Mouse (Mus musculus) frontal cortex, postnatal 14 days (tissue): ENCODE results near the gene Cryge.

ENCODE experiments used
- DNase-seq, 2 experiments: peaks; one replicate each; pipeline ENCODE4 v3.0.0; 2022; ENCODE audit warnings: low spot score in 2 of 2

The Cryge gene

DNA sequence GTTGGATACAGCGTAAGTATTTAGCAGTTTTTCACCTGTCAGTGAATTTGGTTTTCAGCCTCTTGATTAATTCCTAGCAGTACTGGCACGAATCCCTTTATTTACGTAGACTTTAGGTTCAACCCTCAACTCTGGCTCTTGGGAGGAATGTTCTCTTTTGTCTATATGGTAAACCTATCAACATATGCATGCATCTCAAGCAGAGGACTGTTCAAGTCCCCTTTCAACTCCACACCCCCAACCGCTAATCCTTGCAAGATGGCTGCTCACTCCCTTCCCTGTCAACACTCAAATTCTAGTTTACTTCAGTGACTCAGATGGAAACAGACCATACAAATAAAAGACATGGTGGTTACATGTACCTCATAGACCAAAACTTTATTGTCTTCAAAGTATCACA is 38.2 kb downstream of the Cryge start:
- no peak for DNase-seq

DNA sequence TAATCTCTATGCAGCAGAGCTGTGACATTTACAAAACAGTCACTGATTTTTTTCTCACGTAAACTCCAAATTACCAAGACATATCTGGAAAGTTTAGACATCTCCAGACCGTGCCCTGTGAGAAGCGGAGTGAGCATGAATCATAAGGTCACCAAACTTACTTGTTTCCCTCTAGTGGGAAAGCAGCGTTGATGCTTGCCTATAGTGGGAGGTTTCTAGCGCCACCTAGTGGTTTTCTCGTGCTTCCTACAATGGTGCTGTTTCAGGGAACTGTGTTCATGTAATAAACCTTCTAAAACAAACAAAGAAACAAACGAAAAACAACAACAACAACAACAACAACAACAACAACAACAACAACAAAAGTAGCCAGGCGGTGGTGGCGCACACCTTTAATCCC is 40.8 kb downstream of the Cryge start:
- peak; percentile 16 to 57 for DNase-seq

DNA sequence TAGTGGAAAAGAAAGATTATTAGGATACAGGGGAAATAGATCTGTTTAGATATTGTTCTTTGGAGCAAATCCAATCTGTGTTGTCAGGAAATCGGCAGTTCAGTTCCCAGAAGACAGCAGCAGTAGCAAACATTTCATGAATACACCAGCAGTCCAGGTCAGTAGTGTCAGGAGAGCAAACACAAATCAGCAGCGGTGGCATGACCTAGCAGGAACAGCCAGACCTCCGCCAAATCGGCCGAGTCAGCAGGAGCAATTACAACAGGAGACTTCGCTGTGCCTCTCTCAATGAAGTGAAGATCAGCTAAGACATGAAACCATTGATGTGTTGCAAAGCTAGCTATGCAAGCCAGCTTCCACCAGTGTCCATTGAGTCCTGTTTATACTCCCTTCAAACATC is 45.4 kb downstream of the Cryge start:
- no peak for DNase-seq

DNA sequence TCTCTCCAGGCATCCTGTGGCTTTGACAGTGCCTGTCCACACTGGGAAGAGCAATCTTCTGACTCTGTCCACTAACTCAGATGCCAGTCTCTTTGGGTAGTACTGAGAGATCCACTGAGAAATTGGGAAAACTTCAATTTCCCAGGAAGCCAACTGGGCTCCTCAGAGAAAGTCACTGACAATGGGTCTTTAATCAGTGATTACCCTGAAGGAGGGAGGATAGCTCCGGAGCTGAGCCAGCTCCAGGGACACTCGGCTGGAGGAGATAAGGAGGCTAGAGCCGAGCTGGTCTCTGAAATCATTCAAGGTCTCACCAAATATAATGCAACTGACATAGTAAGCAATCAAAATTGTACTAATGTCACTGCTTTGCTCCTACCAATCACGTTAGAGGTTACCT is 46.4 kb downstream of the Cryge start:
- no peak for DNase-seq
